In genomic region chr4:149131021-149131752, GRCm38 (mm10) we compare ENCODE assay signal across 31 mouse cellular contexts. TPM values are rescaled to one million over a fixed set of nuclear protein-coding genes. Genes with fewer than 3 reads are reported as not detected.
"Had no signal": no experiment of that assay in that cellular context is flagged by ENCODE, and none has a peak within 500 bp of the region (broad histone marks: within the 10 kb centered on the region; RNA-seq: fewer than 3 reads in every experiment).

No protein-coding gene starts in this region.

- H3K9ac ChIP-seq: heart, embryonic 12.5 days; hindbrain, embryonic 13.5 days; hindbrain, embryonic 15.5 days; limb, embryonic 13.5 days; limb, embryonic 15.5 days; liver, embryonic 12.5 days; liver, embryonic 14.5 days had no signal

- H3K9me3 ChIP-seq: heart, embryonic 10.5 days; heart, embryonic 12.5 days; hindbrain, embryonic 13.5 days; hindbrain, embryonic 15.5 days; limb, embryonic 13.5 days; limb, embryonic 15.5 days; liver, embryonic 12.5 days had no signal

- H3K4me2 ChIP-seq: heart, embryonic 12.5 days; hindbrain, embryonic 13.5 days; hindbrain, embryonic 15.5 days; limb, embryonic 13.5 days; limb, embryonic 15.5 days; liver, embryonic 12.5 days had no signal

- H3K4me1 ChIP-seq: heart, embryonic 10.5 days had no signal

- H3K4me3 ChIP-seq: gastrocnemius, adult 2 months; heart, embryonic 10.5 days; heart, embryonic 12.5 days; hindbrain, embryonic 13.5 days; hindbrain, embryonic 15.5 days; layer of hippocampus, adult 2 months; left cerebral cortex, adult 2 months; limb, embryonic 13.5 days; limb, embryonic 15.5 days; liver, embryonic 12.5 days had no signal

- H3K27me3 ChIP-seq: heart, embryonic 12.5 days; hindbrain, embryonic 13.5 days; hindbrain, embryonic 15.5 days; limb, embryonic 13.5 days; limb, embryonic 15.5 days; liver, embryonic 12.5 days had no signal

- DNase-seq: gastrocnemius, postnatal 14 days; gastrocnemius, postnatal 36 days; heart, adult 18-20 months; heart, postnatal 10 days; heart, postnatal 36 days; kidney, adult 18-20 months; kidney, adult 8-10 months; kidney, postnatal 10 days; kidney, postnatal 25 days; kidney, postnatal 4 days; left cerebral cortex, postnatal 4 days had no signal

- H3K27ac ChIP-seq: gastrocnemius, adult 2 months; heart, embryonic 10.5 days; hindbrain, embryonic 13.5 days; hindbrain, embryonic 15.5 days; hindbrain, postnatal 0 days; layer of hippocampus, adult 2 months; left cerebral cortex, adult 2 months; limb, embryonic 13.5 days; limb, embryonic 15.5 days; liver, embryonic 14.5 days had no signal

- H3K36me3 ChIP-seq: hindbrain, embryonic 15.5 days had no signal

RNA-seq across cellular contexts. Expression of gene Cort, which starts 4.6 kb away (rescaled TPM):
- total RNA-seq: gastrocnemius, postnatal 36 days; heart, adult 18-20 months; heart, postnatal 36 days; hematopoietic stem cell, adult 5-6 weeks; liver, adult 2 months had no signal
- polyA plus RNA-seq: gonadal fat pad, adult 2 months; heart, embryonic 12.5 days; heart, embryonic 16.5 days; intestine, embryonic 14.5 days; kidney, embryonic 14.5 days; limb, embryonic 11.5 days; limb, embryonic 15.5 days; liver, adult 2 months; liver, embryonic 12.5 days; liver, embryonic 14.5 days; liver, embryonic 16.5 days had no signal
